Comparison of ENCODE assay signal across 12 mouse cellular contexts in genomic region chr12:11379396-11379795, GRCm38 (mm10).
"Had no signal": no experiment of that assay in that cellular context is flagged by ENCODE, and none has a peak within 500 bp of the region (broad histone marks: within the 10 kb centered on the region; RNA-seq: fewer than 3 reads in every experiment).

No protein-coding gene starts in this region.

- DNase-seq: retina, postnatal 1 day; right cerebral cortex, adult 18-20 months; right cerebral cortex, postnatal 14 days; right cerebral cortex, postnatal 25 days; right cerebral cortex, postnatal 4 days; spleen, adult 18-20 months; thymus, adult 18-20 months; thymus, adult 2 months; thymus, postnatal 14 days; thymus, postnatal 25 days; thymus, postnatal 36 days; thymus, postnatal 4 days had no signal
